Mouse (Mus musculus): Measurements from ENCODE around the gene Atad1. TPM values are rescaled to one million over a fixed set of nuclear protein-coding genes. Genes with fewer than 3 reads are reported as not detected.

The Atad1 gene
- total RNA-seq, 2 experiments from 2014 or later = 62.1 to 71.9 TPM

DNA sequence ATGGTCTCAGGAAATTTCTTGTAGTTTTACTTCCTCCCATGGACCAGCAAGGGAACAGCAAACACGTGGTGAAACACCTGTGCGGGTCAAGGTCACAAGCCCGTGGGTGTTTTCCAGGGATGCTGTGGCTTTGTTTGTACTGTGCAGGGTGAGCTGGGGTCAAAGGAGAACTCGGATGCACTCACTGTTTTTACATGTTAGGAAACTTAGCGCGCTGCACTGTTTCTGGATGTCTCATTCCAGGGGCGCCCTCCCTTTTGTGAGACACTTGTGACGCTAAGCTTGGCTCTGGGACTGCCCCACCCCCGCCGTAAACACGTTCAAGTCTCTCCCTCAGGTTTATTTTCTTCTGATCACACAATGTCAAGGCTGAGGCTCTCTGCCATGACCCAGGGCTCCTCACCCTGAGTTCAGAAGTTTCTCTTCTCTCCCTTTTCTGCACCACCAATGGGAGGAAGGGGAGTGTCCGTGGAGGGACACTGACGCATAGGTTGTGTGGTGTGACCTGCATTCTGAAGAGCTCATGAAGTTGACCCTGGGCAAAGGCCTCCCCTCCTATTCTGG lies 112.7 kb downstream of the Atad1 start:
- no peak for DNase-seq (ENCODE audit: low spot score in 2 of 2)

DNA sequence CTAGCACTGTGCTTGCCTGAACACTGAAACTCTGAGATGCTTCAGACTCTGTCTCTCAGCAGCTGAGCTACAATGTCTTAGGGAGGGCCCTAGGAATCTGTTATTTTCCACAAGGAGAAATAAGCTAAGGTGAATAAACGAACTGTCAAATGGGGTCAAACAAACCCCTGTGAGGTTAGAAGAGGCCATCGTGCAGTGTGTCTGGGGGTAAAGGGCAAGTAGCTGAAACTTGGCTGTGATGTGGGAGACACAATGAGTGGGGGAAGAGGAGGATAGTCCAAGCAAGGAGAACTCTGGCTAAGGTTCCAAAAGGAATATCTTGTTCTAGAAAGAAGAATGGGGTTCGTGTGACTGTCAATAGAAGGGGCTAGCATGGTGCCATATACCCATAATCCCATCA lies 117.4 kb downstream of the Atad1 start:
- no peak for DNase-seq (ENCODE audit: low spot score in 2 of 2)

Other genes starting within 250 kb of the Atad1 start
- 10 to 100 TPM; 13.1 to 15.5 TPM for gene Papss2, start 144.0 kb downstream of the Atad1 start, total RNA-seq (2021)
- 10 to 100 TPM; 69.0 to 74.2 TPM for gene Pten, start 17.7 kb upstream of the Atad1 start, total RNA-seq (2021)